Mouse (Mus musculus): ENCODE data around the gene Pnma5. TPM values are rescaled to one million over a fixed set of nuclear protein-coding genes. Genes with fewer than 3 reads are reported as not detected.
A peak's percentile ranks its signal among the peaks of the same experiment; 100 is the strongest.

The Pnma5 gene
- polyA plus RNA-seq, 1 experiment, result not detected

GRCm38 (mm10) chrX:73053860-73054563, 17.1 kb upstream of the Pnma5 start:
- Histone ChIP-seq H3K36me3 (ENCODE audit: control insufficient read depth, insufficient read depth, low read length) (no peaks in the 10 kb centered on the region), H3K4me1 (ENCODE audit: control insufficient read depth, insufficient read depth, insufficient read length, low read length) (peaks cover 3% of the 10 kb centered on the region; the same call in 1 of the 2 replicates), H3K4me3 (ENCODE audit: low read depth, low read length) (no peak overlapping the region), H3K27ac (ENCODE audit: insufficient read depth, low read depth, low read length) (no peak overlapping the region), H3K27me3 (ENCODE audit: control insufficient read depth, insufficient read depth, low read length) (no peaks in the 10 kb centered on the region)
- peak; percentile 78 for TF ChIP-seq CTCF (IDR thresholded peaks at IDR 0.05; ENCODE audit: extremely low read depth, insufficient read length, insufficient replicate concordance, low read depth, low read length)
- TF ChIP-seq POLR2A (IDR thresholded peaks at IDR 0.05; ENCODE audit: low read depth, low read length), result no peak
- WGBS, result 22% methylated on average over 14 of the region's 14 CpGs

GRCm38 (mm10) chrX:73039666-73040065, 2.8 kb upstream of the Pnma5 start:
- Histone ChIP-seq H3K27ac (ENCODE audit: insufficient read depth, low read depth, low read length) (no peak overlapping the region), H3K4me3 (ENCODE audit: low read depth, low read length) (no peak overlapping the region), H3K36me3 (ENCODE audit: control insufficient read depth, insufficient read depth, low read length) (no peaks in the 10 kb centered on the region), H3K27me3 (ENCODE audit: control insufficient read depth, insufficient read depth, low read length) (no peaks in the 10 kb centered on the region), H3K4me1 (ENCODE audit: control insufficient read depth, insufficient read depth, insufficient read length, low read length) (no peaks in the 10 kb centered on the region)
- 80% methylated on average over 12 of the region's 12 CpGs for WGBS
- TF ChIP-seq POLR2A (IDR thresholded peaks at IDR 0.05; ENCODE audit: low read depth, low read length) (no peak), CTCF (IDR thresholded peaks at IDR 0.05; ENCODE audit: extremely low read depth, insufficient read length, insufficient replicate concordance, low read depth, low read length) (no peak)

GRCm38 (mm10) chrX:73038831-73039230, 1.9 kb upstream of the Pnma5 start:
- H3K4me3 ChIP-seq (ENCODE audit: low read depth, low read length), result no peak overlapping the region
- no peaks in the 10 kb centered on the region for H3K27me3 ChIP-seq (ENCODE audit: control insufficient read depth, insufficient read depth, low read length)
- no peaks in the 10 kb centered on the region for H3K36me3 ChIP-seq (ENCODE audit: control insufficient read depth, insufficient read depth, low read length)
- no peak overlapping the region for H3K27ac ChIP-seq (ENCODE audit: insufficient read depth, low read depth, low read length)
- no peaks in the 10 kb centered on the region for H3K4me1 ChIP-seq (ENCODE audit: control insufficient read depth, insufficient read depth, insufficient read length, low read length)
- TF ChIP-seq POLR2A (IDR thresholded peaks at IDR 0.05; ENCODE audit: low read depth, low read length) (no peak), CTCF (IDR thresholded peaks at IDR 0.05; ENCODE audit: extremely low read depth, insufficient read length, insufficient replicate concordance, low read depth, low read length) (no peak)
- 89% methylated on average over 8 of the region's 8 CpGs for WGBS

- H3K27me3 ChIP-seq (ENCODE audit: control insufficient read depth, insufficient read depth, low read length), result no peaks in the 10 kb centered on the region
- no peaks in the 10 kb centered on the region for H3K4me1 ChIP-seq (ENCODE audit: control insufficient read depth, insufficient read depth, insufficient read length, low read length)
- no peak for TF ChIP-seq CTCF (IDR thresholded peaks at IDR 0.05; ENCODE audit: extremely low read depth, insufficient read length, insufficient replicate concordance, low read depth, low read length)
- TF ChIP-seq POLR2A (IDR thresholded peaks at IDR 0.05; ENCODE audit: low read depth, low read length), result no peak
- no peak overlapping the region for H3K4me3 ChIP-seq (ENCODE audit: low read depth, low read length)
- 62% methylated on average over 4 of the region's 4 CpGs for WGBS
- no peak overlapping the region for H3K27ac ChIP-seq (ENCODE audit: insufficient read depth, low read depth, low read length)
- no peaks in the 10 kb centered on the region for H3K36me3 ChIP-seq (ENCODE audit: control insufficient read depth, insufficient read depth, low read length)
Measured at GRCm38 (mm10) chrX:73012846-73013245, 24.1 kb downstream of the Pnma5 start.

DNA sequence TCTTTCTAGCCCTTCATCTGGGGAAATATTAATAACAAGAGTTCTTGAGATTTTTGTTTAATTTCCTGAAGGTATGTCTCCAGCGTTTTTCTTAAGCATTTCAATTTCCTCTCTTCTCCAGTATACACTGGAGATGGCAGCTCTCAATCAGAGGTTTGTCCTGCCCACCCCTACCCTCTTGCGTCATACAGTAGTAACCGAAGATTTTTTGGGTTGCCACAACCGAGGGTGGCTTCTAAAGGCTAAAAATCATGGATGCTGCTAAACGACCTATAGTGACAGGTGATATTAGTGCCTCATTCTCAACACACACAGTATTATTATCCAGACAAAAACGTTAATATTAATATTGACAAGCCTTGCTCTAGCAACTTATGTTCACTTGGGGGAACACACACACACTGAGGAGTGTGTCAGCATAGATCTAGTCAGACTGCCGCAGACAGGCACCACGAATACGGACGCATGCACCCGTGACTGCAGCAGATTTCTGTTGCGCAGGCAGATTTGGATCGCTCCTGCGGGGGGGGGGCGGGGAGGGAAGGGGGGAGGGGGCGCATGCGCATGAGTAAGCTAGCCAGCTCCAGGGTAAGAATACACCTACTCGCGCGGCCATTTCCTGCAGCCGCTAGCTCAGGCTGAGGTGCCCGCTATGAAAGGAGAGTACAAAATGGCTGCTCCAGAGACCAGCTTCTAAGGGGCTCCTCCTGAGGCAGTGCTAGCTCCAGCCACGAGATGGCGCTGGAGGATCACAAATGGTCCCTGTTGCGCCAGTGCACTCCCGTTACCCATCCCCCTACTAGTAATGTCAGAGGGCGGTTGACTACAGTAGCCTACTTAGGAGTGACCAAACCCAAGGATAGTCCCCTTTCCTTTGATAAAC, 29.1 kb downstream of the Pnma5 start:
- H3K4me3 ChIP-seq (ENCODE audit: low read depth, low read length), result peak overlapping the region; percentile 63
- peak; percentile 31; the same call in 1 of the 2 replicates for TF ChIP-seq POLR2A (IDR thresholded peaks at IDR 0.05; ENCODE audit: low read depth, low read length)
- peak; percentile 82 for TF ChIP-seq CTCF (IDR thresholded peaks at IDR 0.05; ENCODE audit: extremely low read depth, insufficient read length, insufficient replicate concordance, low read depth, low read length)
- H3K36me3 ChIP-seq (ENCODE audit: control insufficient read depth, insufficient read depth, low read length), result no peaks in the 10 kb centered on the region
- H3K27ac ChIP-seq (ENCODE audit: insufficient read depth, low read depth, low read length), result peak overlapping the region; percentile 69
- no peaks in the 10 kb centered on the region for H3K4me1 ChIP-seq (ENCODE audit: control insufficient read depth, insufficient read depth, insufficient read length, low read length)
- 11% methylated on average over 25 of the region's 27 CpGs for WGBS
- no peaks in the 10 kb centered on the region for H3K27me3 ChIP-seq (ENCODE audit: control insufficient read depth, insufficient read depth, low read length)

GRCm38 (mm10) chrX:73005678-73006077, 31.2 kb downstream of the Pnma5 start:
- no peak overlapping the region for H3K4me3 ChIP-seq (ENCODE audit: low read depth, low read length)
- H3K27me3 ChIP-seq (ENCODE audit: control insufficient read depth, insufficient read depth, low read length), result no peaks in the 10 kb centered on the region
- no peaks in the 10 kb centered on the region for H3K36me3 ChIP-seq (ENCODE audit: control insufficient read depth, insufficient read depth, low read length)
- H3K27ac ChIP-seq (ENCODE audit: insufficient read depth, low read depth, low read length), result no peak overlapping the region
- TF ChIP-seq POLR2A (IDR thresholded peaks at IDR 0.05; ENCODE audit: low read depth, low read length) (no peak), CTCF (IDR thresholded peaks at IDR 0.05; ENCODE audit: extremely low read depth, insufficient read length, insufficient replicate concordance, low read depth, low read length) (no peak)
- no peaks in the 10 kb centered on the region for H3K4me1 ChIP-seq (ENCODE audit: control insufficient read depth, insufficient read depth, insufficient read length, low read length)
- 76% methylated on average over 4 of the region's 4 CpGs for WGBS

- 79% methylated on average over 5 of the region's 5 CpGs for WGBS
- Histone ChIP-seq H3K27ac (ENCODE audit: insufficient read depth, low read depth, low read length) (no peak overlapping the region), H3K4me1 (ENCODE audit: control insufficient read depth, insufficient read depth, insufficient read length, low read length) (0 out of 2 replicates have a peak, but pooled peaks cover under 1% of the 10 kb centered on the region), H3K36me3 (ENCODE audit: control insufficient read depth, insufficient read depth, low read length) (no peaks in the 10 kb centered on the region), H3K4me3 (ENCODE audit: low read depth, low read length) (no peak overlapping the region), H3K27me3 (ENCODE audit: control insufficient read depth, insufficient read depth, low read length) (no peaks in the 10 kb centered on the region)
- TF ChIP-seq POLR2A (IDR thresholded peaks at IDR 0.05; ENCODE audit: low read depth, low read length) (no peak), CTCF (IDR thresholded peaks at IDR 0.05; ENCODE audit: extremely low read depth, insufficient read length, insufficient replicate concordance, low read depth, low read length) (no peak)
Measured at GRCm38 (mm10) chrX:73003110-73003509, 33.8 kb downstream of the Pnma5 start.
